Mouse (Mus musculus): Measurements from ENCODE around the gene Yipf7.

The Yipf7 gene

DNA sequence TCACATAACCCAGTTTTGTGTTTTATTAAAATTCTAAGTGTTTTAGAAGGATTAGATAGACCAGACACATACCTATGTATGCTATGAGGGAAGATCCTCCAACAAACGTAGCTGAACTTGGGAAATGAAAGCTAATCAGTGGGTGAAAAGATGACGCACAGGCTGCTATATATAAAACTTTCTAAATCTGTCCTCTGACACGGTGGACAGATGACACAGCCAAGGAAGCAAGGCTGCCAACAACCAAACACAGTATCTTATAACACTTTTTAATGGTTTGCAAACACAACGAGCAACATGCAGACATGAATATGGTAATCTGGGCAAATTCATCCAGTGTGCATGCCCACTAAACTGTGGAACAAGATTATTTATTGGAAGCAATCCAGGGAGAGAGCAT is at the start of gene Yipf7:
TSS of gene Yipf7 (minus strand) at position 160 of the 400 bp plus-strand sequence.
- no peak for DNase-seq (ENCODE audit: low spot score)

DNA sequence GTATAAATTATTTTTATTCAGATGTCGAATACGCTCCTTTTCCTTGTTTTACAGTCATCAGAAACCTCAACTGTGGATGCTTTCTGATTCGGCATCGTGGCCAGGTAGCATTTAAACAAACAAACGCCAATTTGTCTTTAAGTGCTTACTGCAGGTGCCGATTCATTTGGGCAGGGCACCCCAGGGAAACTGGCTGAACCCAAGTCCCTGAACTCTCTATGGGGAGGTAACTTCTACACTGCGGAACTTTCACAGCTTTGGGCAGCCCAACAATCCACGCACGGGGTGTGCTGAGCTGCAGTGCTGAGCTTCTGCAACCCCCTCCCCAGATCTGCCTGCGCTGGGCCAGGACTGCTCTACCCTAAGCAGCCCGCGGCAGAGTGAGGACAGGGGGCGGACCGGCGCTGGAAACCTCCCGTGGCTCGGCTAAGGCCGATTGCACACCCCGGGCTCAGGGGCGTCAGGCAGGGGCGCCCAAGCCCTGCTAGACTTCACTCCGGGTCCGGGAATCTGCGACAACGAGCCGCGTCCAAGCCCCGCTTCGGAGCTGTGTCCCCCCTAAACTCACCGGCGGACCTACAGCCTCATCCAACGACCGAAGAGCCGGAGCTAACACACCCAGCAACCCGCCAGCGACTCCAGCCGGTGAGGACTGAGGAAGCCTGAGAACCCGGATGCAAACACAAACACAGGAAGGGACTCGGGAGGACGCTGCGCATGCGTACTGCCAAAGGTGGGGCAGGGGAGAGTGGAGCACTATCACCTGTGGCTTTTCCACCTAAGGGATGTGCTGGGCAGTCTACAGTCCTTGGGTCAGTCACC is 49.4 kb upstream of the Yipf7 start, which contains the start of gene Gnpda2:
TSS of gene Gnpda2 (minus strand) at position 701 of the 822 bp plus-strand sequence.
- DNase-seq (ENCODE audit: low spot score): peak; percentile 91

DNA sequence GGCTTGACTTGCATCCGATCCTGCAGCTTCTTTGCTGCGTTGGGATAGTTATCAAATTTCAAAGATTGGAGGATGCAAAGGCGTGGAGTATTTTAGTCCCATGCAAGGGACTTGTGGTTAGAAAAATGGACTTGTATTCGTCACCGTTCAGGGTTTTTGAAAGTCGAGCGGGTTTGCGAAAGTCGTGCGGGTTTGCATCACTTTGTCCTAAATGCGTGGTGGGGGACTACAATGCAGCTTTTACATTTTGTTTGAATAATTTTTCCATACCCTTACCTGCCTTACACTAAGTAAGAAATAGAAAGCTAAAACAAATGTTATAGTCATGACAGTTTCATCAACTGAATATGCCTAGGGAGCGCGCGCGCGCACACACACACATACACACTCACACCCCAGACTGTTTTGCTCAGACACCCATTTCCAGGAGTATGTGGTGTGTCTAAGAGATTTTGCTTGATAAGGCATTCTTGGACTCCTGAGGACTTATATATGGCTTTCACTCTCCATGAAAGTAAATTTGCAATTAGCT is 15.0 kb upstream of the Yipf7 start:
- DNase-seq (ENCODE audit: low spot score): peak; percentile 61

DNA sequence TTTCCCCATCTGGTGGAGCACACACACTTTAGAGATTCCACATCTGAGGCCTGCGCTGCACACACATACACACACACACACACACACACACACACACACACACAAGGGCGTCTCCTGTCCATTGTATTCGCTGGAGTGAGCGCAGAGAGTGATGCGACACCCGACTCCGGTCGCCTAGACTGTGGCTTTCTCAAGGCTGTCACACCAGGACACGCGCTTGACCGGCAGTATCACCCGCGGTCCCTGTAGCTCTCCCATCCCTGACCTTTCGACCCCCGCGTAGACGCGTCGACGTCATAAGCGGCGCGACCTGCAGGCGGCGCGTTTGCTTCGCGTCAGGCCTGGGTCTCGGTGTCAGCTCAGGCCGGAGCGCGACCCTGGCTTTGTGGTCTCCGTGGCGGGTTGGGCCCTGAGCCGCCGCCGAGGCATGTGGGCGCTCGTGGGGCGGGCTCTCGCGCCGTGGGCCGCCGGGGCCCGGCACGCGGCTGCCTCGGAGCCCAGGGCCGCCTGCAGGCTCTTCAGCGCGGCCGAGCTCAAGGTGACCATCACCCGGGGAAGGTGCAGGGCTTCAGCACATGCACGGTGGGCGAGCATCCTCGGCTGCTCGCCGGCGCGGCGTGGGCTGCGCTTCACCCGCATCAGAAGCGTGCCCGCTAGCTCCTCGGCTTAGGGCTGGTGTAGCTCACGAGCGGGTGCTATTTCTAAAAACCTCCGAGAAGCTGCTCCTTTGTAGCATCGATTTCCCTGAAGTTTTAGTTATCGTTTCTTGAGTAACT is 14.4 kb upstream of the Yipf7 start, which contains the start of gene Guf1:
TSS of gene Guf1 (plus strand) at position 296 of the 776 bp plus-strand sequence.
- DNase-seq (ENCODE audit: low spot score): peak; percentile 97

DNA sequence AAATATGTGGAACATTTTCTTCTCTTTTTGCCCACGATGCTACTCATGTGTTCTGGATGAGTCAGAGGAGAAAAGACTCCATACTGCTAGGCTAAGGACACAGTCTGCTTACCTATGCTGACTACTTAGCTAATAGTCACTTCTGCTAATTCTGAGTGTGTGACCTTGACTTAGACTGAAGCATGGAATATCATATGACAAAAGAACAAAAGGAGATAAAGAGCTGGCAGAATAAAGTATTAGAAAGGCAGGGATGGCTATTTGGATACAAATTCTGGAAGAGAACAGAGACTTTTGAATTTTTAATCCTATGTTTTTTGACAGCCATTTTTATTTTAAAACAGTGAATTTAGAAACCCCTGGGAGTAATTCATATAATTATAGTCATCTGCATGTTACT is 768 bp downstream of the Yipf7 start:
- DNase-seq (ENCODE audit: low spot score): no peak

DNA sequence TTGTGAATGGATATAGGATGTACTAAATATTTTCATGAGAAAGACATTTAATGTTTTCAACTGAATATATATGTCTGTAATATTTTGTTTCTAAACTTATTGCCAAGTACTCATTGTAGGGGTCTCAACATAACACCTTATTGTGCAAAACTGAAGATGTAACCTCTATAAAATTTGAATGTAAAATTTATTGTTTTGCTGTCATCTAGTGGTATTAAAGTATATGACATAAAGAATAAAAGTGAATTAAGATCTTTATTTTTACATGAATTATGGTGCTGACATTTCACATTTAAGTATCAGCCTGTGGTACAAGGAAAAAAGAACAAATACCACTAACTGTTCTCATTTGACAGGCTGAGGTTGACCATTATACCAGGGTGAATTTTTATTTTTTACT is 18.5 kb downstream of the Yipf7 start:
- DNase-seq (ENCODE audit: low spot score): no peak

DNA sequence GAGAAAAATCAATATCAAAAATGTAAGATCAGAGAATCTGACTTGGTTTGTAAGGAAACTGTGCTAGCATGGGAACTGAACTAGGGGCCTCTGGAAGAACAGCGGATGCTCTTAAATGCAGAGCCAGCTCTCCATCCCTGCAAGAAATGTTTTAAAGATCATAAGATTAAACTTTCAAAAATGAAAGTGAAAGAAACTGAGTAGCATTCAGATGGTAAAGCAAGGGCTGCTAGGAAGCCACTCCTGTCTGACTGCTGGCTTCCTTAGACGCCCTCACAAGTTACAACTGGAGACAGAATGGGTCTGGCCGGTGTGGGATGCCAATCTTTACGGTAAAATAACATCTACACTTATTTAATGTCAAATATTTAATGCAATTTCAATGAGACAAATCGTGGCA is 20.4 kb downstream of the Yipf7 start:
- no peak for DNase-seq (ENCODE audit: low spot score)

DNA sequence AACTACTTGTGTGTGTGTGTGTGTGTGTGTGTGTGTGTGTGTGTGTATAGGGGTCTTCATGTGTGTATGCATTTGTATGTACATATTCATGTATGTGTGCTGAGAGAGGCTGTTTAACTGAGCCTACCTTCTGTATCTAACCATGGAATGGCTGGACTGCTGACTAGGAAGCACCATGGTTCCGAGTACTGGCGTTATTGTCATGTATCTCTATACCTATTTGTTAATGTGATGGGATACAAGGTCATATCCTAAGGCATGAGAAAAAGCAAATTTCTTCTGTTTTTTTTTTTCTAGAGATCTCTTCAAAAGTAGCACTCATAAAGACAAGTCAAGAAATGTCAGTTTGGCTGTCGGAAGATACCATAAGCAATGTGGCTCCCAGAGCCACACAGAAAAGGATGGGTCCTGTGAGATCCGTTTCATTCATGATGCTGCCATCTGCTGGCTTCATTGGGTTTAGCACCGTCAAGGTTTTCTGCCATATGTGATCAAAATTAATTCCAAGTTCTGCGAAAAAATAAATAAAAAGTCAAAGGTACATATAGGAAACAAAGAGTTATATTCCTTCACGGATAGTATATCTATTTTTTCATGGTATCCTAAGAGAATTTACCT is 21.7 kb downstream of the Yipf7 start:
- peak; percentile 80 for DNase-seq (ENCODE audit: low spot score)

DNA sequence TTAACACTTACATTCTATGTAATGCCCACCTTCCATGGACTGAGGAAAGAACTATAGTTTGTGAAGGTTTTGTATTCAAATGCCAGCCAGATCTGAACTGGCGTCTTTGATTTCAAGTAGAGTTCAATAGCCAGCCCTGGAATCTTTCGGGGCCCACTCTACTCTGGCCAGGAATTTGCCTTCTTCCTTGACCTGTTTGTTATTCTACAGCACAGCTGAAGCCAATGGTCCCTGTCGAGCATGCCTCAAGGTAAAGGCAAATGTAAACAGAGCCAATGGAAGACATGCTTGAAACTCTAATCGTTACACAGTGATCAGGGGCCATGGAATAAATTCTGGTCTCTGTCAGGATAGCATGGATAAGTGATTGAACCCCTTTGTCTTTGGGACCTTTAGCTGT is 30.2 kb downstream of the Yipf7 start:
- DNase-seq (ENCODE audit: low spot score): no peak

DNA sequence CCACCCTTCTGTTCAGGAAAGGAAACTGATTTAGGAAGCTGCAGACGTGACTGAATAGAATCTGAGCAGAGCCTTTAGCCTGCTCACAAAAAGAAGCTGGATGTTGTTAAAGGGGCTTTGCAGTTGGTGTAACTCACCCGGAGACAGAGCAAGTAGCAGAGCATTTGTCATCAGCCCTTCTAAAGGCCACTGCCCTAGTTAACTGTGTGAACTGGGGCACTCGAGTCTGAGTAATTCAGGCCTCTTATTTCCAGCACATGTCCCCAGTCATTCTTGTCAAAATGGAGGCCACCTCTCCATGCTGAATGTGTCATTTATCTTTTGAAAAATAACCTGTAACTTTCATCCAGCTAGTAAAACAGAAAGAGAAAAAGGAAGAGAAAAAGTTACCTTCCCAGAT is 30.8 kb downstream of the Yipf7 start:
- no peak for DNase-seq (ENCODE audit: low spot score)

DNA sequence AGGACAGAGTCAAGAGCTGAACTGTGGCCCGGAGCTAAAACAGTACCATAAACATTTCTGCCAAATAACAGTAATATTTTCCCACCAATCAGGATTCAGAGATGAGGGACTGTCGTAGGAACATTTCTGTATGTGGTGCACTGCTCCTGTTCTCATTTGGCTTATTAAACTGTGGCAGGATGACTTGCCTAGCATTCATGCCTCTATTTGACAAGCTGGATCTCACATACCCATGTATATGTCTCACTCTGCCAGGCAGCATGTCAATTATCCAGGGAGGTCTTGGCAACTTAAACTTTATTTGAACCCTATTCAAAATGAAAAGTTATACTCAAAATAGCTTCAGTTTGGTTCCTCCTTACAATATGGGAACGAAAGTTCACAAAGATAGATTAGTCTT is 35.4 kb downstream of the Yipf7 start:
- DNase-seq (ENCODE audit: low spot score): no peak

DNA sequence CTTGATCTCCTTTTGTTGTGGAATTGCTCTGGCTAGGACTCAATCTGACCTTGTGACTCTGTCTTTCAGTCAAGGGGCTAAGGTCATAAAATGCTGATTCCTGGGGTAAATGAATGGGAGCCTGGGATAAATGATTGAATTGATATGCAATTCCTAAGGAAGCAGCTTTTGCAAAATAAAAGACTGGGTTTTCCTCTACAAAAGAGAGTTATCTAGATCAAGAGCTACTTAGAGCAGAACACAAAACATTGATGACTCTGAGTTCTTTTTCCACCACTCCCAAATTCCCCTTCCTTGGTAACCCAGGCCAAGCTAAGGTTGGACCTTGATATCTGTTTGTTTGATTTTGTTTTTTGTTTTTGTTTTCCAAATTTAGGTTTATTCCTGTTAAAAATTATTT is 53.4 kb downstream of the Yipf7 start:
- no peak for DNase-seq (ENCODE audit: low spot score)

DNA sequence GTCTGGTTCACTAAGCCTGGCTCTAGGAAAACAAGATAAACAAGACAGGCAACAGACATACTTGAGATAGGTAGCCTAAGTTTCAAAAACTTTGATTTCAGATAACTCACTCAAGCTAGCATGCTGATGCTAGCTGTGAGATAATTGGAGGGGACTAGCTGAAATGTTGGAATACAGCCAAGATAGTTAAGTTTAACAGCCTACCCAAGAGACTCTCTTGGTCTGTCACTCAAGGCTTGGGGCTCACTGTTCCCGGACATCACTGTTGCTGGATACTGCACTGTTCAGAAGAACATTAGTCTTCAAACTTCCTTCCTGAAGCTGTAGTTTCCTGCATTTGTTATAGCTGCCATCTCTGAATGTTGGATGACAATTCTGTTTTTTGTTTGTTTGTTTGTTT is 74.9 kb downstream of the Yipf7 start:
- DNase-seq (ENCODE audit: low spot score): no peak
